Mouse (Mus musculus) layer of hippocampus, postnatal 10 days (tissue): ENCODE measurements around the gene Sqor. TPM values are rescaled to one million over a fixed set of nuclear protein-coding genes. Genes with fewer than 3 reads are reported as not detected.

Experiments used
- DNase-seq, 2 experiments: peaks; one replicate each; pipeline ENCODE4 v3.0.0; 2021; ENCODE audit warnings: low spot score in 2 of 2
- long read RNA-seq: library from polyadenylated mRNA; stranded (forward); transcript quantifications from one replicate; pipeline ENCODE4 v2.0.0, GENCODE M21; 2023
- total RNA-seq, 2 experiments: library from RNA; stranded (reverse); gene quantifications; 2 replicates each; pipeline ENCODE4 v1.2.3; 2021

Gene Sqor
- 1 to 10 TPM; 3.4 to 6.9 TPM for total RNA-seq
- long read RNA-seq, transcript Sqor-201 (10 exons, 1,804 nt), result major isoform, 6 of 6 reads
- long read RNA-seq, partial matches to known transcripts, result 0 of 6 reads
- long read RNA-seq, other reads (novel, unspliced or antisense), result 0 of 6 reads

GRCm38 (mm10) chr2:122765071-122765793 is at the start of gene Sqor:
TSS of gene Sqor (plus strand) at chr2:122765237.
- DNase-seq, result peak; percentile 26 to 45

GRCm38 (mm10) chr2:122716301-122716842 is 48.7 kb upstream of the Sqor start:
- DNase-seq, result no peak

GRCm38 (mm10) chr2:122719232-122719631 is 45.8 kb upstream of the Sqor start:
- DNase-seq, result no peak

GRCm38 (mm10) chr2:122720564-122720963 is 44.5 kb upstream of the Sqor start:
- no peak for DNase-seq

GRCm38 (mm10) chr2:122725604-122726003 is 39.4 kb upstream of the Sqor start:
- peak; percentile 10 to 29 for DNase-seq

GRCm38 (mm10) chr2:122731456-122731855 is 33.6 kb upstream of the Sqor start:
- DNase-seq, result no peak

GRCm38 (mm10) chr2:122737894-122738830 is 26.9 kb upstream of the Sqor start, which contains the start of gene Bloc1s6:
TSS of gene Bloc1s6 (plus strand) at chr2:122738503.
- DNase-seq, result peak; percentile 90 to 92

- no peak for DNase-seq
These were observed 26.0 kb upstream of the Sqor start for GRCm38 (mm10) chr2:122739023-122739422.

GRCm38 (mm10) chr2:122746461-122746860 is 18.6 kb upstream of the Sqor start:
- no peak for DNase-seq

GRCm38 (mm10) chr2:122753739-122754343 is 11.2 kb upstream of the Sqor start:
- DNase-seq, result peak; percentile 69 to 75

GRCm38 (mm10) chr2:122759791-122760190 is 5.2 kb upstream of the Sqor start:
- DNase-seq, result no peak

- no peak for DNase-seq
These were observed 2.0 kb upstream of the Sqor start for GRCm38 (mm10) chr2:122762991-122763390.

- no peak for DNase-seq
These were observed 511 bp upstream of the Sqor start for GRCm38 (mm10) chr2:122764526-122764925.

- no peak for DNase-seq
These were observed 733 bp downstream of the Sqor start for GRCm38 (mm10) chr2:122765794-122766145.

GRCm38 (mm10) chr2:122771002-122771401 is 6.0 kb downstream of the Sqor start:
- no peak for DNase-seq

GRCm38 (mm10) chr2:122772899-122773298 is 7.9 kb downstream of the Sqor start:
- no peak for DNase-seq

GRCm38 (mm10) chr2:122775491-122775890 is 10.5 kb downstream of the Sqor start:
- no peak for DNase-seq

GRCm38 (mm10) chr2:122776823-122777222 is 11.8 kb downstream of the Sqor start:
- DNase-seq, result no peak

- no peak for DNase-seq
These were observed 14.9 kb downstream of the Sqor start for GRCm38 (mm10) chr2:122779967-122780366.

- no peak for DNase-seq
These were observed 15.4 kb downstream of the Sqor start for GRCm38 (mm10) chr2:122780447-122780846.
